Mouse (Mus musculus): ENCODE measurements around the gene 1700067K01Rik.
A peak's percentile ranks its signal among the peaks of the same experiment; 100 is the strongest.

1700067K01Rik gene

DNA sequence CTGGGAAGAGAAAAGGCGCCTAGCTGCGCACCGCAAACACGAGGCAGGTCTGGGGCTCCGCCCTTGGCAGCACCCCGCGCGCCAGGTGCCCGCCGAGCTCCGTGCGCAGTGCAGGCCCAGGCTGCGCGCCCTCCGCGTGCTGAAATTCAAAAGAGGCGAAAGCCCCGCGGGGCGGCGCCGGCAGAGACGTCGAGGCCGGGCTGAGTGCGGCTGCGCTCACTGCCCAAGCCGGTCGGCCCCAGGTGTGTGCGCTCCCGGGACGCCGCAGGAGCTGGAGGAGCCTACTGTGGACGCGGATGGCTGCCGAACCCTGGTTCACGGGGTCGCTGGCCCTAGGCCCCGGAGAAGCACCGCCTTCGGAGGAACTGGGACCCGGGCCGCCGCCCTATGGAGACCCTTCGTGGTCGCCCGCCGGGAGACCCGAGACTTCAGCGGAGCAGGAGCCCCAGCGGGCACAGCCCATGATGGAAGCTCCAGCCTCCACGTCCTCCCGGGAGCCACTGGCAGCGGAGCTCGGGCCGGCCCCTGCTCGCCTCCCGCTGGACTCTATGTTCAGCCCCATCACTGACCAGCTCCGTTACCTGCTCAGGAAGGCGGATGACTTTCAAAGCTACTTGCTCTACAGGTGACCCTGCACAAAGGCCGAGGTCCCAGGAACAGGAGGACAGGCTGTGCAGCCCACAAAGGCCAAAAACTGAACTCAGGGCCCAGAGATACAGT lies at the start of gene 1700067K01Rik:
Gene 1700067K01Rik, plus strand, starts transcription at position 222 of the 720 bp plus-strand sequence.
- no peak for DNase-seq (ENCODE audit: low spot score in 2 of 2)

DNA sequence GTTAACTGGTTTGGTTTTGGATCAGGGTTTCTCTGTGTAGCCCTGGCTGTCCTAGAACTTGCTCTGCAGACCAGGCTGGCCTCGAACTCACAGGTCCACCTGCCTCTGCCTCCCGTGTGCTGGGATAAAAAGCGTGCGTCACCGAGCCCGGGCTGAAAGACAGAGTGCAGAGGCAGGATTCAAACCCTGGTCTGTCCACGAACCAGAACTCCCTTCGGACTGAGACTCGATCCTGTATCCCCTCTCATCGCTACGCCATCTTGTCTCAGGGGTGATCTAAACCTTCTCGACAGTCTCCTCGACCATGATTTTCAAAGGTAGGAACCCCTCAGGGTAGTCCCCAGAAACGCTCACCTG lies 46.6 kb upstream of the 1700067K01Rik start:
- no peak for DNase-seq (ENCODE audit: low spot score in 2 of 2)

DNA sequence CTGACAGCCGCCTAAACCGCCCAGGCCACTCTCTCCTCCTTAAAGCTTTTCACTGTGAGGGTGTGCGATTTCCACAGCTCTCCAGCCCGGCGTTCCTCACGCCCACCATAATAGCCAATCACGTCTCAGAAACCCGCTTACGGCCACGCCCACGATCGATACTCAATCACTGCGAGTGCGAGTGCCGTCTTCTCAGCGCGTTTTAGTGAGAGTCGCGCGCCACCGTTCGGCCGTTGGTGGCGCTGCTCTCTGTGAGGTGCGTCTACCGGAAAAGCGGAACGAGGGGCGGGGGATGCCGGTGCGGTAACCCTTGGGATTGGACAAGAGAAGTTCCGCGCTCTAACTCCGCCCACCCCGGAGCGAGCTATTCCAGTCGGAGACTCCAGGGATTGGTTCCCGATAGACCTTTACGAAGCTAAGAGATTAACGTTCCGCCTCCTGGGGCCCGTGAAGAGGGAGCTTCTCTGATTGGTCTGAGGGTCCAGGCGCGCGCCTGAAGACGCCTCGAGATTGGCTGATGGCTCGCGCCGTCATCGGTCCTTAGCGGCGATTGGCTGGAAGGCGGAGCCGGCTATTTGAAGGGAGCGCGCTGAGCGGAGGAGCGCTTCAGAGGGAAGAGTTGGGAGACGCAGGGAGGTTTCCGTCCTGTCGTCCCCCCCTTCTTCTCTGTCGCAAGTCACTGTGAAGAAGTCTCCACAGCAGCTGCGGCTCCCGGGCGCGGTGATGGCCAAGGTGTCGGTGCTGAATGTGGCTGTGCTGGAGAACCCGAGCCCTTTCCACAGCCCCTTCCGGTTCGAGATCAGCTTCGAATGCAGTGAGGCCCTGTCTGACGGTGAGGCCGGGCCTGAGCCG lies 46.0 kb upstream of the 1700067K01Rik start, which contains the start of the genes Gm10644 and Asf1b:
Gene Gm10644, minus strand, starts transcription at position 100 of the 852 bp plus-strand sequence.
Gene Asf1b, plus strand, starts transcription at position 402 of the 852 bp plus-strand sequence.
- DNase-seq (ENCODE audit: low spot score in 2 of 2): peak; percentile 91 to 95

DNA sequence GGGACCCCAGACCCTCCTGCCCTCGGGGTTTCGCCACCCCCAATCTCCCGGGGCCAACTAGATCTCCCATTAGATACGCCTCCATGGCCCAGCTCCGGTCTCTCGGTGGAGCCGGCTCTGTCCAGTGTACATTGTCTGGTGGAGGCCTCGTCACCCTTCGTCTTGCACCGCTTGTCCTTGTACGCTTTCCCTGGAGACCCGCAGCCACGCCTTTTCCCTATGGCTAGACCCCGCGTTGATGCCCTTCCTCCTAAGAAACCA lies 45.4 kb upstream of the 1700067K01Rik start:
- DNase-seq (ENCODE audit: low spot score in 2 of 2): no peak

DNA sequence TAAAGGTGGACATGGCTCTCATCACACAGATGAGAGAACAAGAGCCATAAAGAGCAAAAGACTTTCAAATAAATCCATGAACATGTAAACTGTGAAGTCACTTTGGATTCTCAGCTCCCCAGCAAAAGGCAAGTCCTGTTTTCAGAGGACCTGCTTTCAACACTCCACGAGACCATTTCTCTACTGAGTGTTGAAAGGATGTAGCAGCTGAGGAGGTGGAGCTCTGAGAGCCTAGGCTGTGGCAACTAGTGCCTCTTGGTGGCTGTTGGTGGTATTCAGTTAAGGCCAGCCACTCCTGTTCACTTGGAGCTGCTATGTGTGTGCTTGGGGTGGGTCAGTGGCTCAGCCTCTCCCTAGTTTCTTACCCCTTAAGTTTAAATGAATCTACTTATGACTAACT lies 44.5 kb upstream of the 1700067K01Rik start:
- peak in 1 of 2 experiments; percentile 39 for DNase-seq (ENCODE audit: low spot score in 2 of 2)

DNA sequence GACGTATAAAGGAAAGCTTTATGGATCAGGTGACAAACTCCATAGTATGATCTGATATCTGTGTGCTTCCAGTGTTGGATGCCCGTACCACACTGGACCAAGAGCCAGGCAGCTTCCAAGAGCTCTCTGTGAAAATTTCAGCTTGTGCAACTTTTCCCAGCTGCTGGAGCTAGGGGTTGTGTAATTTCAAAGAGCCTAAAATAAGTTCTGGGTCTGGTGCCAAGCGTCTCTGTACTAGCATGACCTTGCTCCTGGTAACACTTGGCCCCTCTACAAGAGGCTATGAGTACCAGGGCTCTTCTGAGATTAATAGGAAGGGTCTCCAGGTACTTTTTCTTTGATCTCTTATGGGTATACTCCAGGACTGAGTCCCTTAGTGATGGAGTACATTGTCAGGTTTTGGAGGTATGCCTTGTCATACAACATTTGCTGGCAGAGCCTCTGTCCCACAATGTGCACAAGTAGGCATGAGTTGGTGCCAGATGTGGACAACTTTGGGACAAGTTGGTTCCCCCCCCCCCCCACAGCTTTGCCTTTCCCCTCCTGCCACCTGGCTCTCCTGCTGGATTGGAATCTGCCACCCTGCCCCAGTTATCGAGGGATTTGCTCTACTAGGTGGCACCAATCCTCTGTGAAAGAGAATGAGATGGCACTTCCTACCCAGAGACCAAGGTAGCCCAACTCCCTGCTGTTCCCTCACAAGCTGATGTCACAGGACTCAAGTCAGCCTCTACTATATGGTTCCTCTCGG lies 37.1 kb upstream of the 1700067K01Rik start:
- DNase-seq (ENCODE audit: low spot score in 2 of 2): no peak

DNA sequence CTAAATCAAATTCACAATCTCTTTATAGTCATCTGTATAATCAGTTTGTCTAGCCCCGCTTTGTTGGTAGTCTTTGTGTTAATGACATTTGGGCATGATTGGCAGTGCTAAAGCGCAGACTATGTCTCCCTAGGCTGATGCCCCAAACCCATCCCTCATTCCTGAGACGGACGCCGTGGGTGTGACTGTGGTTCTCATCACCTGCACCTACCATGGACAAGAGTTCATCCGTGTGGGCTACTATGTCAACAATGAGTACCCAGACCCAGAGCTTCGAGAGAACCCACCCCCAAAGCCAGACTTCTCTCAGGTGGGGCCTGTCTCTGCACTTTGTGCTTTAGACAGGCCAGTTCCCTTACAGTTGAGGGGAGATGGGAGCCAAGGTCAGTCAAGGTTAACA lies 33.6 kb upstream of the 1700067K01Rik start:
- no peak for DNase-seq (ENCODE audit: low spot score in 2 of 2)

DNA sequence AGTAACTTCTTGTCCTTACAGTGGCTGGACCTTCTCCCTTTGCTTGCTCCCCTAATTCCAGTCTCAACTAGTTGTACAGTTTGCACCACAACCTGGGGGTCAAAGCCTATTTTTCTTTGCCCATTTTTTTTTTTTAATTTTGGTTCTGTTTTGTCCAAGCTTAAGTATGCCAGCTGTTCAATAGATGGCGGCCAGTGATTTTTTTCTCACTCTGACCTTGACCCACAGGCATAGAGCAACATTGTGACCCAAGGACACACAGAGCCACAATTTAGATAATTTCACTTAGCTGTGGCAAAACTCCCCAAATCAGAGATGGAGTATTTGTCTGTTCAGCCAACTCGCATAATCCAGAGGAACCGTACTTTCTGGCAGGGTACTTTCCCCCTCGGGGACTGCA lies 30.2 kb upstream of the 1700067K01Rik start:
- DNase-seq (ENCODE audit: low spot score in 2 of 2): no peak

DNA sequence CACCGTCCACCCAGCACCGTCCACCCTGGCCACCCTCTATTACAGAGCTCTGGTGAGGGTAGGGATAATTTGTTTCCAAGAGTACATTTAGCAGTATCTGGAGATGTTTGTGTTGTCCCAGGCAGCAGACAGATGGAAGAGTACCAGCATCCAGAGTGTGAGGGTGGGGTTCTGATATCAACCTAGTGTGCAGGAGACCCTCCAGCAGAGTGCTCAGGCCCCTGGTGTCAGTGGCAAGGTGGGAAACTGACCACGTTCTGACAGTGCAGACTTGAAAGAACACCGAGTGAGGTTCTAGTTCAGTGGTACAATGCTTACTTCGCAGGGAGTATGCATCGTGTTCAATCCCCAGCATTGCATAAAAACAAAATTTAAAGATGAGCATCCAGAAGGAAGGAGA lies 29.6 kb upstream of the 1700067K01Rik start:
- DNase-seq (ENCODE audit: low spot score in 2 of 2): no peak

DNA sequence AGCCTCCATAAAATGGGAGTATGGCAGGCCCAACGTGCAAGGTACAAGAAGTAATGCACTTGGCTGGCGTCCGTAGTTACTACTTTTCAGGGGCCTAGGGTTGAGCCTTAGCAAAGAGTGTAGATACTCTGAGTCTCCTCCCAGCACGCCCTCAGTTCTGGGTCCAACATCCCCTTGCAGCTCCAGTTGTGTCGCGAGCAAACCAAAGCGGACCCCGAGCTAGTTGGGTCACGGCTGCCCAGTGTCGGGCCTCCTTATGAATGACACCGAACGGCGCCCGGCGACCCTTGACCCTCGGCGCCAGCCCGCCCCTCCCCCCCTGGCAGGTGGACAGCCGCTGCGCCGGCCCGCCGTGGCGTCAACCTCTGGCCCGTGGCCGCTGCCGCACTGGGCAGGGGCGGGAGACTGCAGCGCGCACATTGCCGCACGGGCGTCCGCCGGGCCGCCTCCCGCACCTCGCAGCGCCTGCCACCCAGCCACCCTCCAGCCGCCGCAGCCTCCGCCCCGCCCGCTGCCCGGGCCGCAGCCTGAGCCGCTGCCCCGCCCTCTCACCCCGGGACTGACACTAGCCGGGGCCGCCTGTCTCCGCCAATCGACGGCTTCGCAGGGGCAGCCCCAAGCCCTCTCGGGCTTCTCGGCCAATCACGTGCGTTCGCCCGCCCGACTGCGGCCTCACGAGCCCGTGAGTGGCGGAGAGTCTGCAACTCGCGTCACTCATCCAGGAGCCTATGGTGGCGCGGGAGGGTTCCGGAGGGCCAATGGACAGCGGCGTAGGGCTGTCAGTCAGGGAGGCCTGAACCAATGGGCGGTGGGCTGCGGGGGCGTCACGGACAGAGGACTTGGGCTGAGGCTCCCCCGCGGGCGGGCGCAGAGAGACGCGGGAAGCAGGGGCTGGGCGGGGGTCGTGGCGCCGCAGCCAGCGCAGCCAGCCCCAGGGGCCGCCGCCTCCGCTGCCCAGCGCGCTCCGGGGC lies 28.9 kb upstream of the 1700067K01Rik start, which contains the start of gene Prkaca:
Gene Prkaca, plus strand, starts transcription at position 844 of the 971 bp plus-strand sequence.
- peak; percentile 95 to 99 for DNase-seq (ENCODE audit: low spot score in 2 of 2)

DNA sequence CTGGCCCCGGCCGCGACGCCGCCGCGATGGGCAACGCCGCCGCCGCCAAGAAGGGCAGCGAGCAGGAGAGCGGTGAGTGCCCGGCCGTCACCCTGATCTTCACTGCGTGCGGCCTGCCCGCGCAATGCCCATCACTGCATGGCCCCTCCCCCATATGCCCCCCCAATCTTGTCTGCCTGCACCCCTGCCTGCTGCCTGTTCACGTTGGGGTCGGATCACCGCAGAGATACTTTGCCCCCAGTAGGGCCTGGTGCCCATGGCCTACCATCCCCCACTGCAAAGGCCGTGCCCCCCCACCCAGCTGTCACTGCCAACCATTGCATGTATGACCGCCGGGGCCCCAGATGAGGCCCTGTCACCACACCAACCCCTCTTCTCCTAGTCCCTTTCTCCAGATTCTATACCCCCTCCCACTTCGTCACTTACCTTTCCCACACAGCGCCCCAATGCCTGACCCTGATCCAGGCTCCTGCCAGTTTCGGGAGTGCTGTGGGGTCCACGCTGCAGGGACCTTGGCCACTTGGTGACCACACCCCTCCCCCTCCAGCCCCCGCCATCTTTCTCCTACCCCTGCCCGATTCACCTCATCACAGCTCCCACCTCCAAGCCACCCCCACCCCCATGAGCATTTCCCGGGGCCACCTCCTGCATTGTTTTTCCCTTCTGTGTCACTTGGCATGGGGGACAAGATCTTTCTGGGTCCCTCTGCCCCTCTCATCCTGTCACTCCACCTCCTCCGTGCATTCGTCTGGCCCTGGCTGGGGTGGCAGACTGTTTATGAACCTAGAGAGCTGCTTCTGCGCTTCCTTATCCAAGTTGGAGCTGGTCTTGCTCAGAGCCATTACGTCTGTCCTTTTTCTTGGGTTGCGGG lies 27.9 kb upstream of the 1700067K01Rik start:
- DNase-seq (ENCODE audit: low spot score in 2 of 2): peak; percentile 34 to 38

DNA sequence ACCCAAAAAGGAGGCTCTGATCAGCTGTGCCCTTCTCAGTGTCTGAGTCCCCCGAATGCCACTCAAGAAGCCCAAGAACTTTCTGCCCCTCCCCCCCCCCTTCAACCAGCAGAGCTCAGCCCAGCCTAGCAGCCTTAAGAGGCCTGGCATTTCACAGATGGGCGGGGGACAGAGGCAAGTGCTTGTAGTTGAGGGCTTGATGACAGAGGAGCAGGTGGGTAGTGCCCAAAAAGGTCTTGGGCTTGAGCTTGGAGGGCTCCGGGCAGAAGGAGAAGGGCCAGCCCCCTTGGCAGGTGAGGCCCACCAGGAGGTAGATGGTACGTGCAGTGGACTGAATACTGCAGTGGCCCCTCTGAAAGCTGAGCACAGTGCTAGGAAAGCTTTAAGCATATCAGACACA lies 26.8 kb upstream of the 1700067K01Rik start:
- DNase-seq (ENCODE audit: low spot score in 2 of 2): no peak

DNA sequence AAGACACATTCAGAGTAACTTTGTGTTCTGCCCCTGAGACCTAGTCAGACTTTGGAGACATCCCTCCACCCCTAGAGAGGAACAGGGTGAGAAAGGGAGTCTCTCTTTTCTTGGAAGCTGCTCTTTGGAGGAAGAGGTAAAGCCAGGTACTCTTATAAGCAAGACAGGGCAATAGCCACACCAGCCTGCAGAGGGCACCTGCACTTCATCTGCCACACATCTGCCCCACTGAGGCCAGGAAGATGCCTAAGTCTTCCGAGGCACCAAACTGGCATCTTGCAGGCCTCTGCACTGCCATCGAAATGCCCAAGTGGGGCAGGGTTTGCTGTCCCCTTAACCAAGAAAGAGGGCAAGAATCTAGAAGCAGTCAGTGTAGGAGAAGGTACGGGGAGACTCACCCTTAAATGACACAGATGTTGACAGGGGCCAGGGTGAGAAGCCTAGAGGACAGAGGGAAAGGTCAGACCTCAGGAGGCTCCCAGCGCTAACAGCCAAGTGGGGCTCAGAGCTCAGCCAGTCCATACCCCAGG lies 25.1 kb upstream of the 1700067K01Rik start:
- peak in 1 of 2 experiments; percentile 32 for DNase-seq (ENCODE audit: low spot score in 2 of 2)

DNA sequence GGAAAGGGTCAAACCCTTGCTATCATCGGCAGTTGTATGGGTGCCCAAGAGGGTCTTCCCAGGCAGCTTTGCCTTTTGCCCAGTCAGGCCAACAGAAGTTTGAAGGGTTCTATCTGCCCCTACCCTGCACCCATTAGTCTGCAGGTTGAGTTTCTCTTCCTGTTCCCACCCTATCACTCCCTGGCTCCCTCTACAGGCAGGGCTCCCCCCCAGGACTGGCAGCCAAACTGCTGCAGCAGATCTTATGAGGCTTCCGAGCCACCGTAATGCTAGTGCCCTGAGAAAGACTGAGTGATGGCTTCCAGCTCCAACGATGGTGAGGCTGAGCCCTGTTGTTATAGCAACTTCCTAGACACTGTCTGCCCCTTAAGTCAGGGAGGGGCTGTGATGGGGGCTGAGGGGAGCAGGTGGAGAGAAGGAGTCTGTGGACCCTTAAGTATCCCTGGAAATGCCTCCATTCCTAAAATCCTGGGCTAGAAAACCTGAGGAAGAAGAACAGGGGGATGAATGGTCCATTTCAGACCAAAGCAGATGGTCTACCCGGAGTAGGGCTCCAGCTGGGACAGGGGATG lies 24.4 kb upstream of the 1700067K01Rik start:
- no peak for DNase-seq (ENCODE audit: low spot score in 2 of 2)

DNA sequence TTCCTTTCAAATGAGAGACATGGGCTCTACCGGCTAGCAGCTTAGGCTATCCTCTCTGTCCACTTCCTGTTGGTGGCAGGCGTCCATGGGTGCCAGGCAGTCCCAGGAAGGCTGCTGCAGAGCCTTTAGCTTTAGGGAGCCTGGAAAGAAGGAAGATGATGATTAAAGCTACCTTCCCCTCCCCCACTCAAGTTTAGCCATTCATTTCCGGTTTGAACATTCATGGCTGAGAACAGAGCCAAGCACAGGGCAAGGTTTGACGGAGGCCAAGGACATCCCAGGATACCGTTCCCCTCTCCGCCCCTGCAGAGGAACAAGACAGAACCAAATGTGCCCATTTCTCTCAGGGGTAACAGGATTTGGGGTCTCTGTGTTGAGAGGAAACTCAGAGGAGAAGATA lies 23.7 kb upstream of the 1700067K01Rik start:
- DNase-seq (ENCODE audit: low spot score in 2 of 2): no peak

DNA sequence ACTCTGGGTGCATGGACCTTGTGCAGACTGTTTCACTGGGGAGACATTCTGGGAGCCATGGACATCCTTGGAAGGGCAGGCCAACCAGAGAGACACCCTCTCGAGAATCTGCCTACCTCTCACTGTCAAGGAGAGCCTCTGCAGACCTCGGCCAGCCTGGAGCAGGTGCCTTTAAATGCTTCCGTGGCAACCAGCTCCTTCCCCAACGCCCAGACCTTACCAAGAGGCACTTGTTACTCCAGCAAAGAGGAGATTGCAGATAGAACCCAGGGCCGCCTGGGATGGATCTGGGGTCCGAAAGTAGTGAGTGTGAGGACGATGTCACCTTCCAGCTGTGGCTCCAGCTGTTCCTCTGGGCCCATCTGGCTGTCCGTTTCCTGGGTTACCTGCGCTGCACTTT lies 23.1 kb upstream of the 1700067K01Rik start:
- no peak for DNase-seq (ENCODE audit: low spot score in 2 of 2)

DNA sequence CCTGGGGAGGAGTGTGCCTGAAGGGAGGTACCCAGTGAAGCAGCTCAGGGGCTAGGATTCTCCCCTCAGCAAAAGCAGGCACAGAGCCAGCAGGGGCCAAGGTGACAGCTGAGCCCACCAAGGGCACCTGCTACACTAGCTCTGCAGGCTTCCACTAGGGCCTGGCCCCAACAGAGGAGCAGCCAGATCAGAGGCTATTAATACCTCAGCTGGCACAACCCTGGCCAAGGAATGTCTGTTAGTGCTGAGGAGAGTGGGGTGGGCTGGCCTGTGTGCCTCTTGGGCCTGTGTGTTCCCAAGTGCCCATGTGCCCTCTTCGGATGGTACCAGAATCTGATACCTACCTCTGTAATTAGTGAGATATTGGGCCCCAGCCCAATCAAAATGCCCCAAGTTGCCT lies 21.1 kb upstream of the 1700067K01Rik start:
- DNase-seq (ENCODE audit: low spot score in 2 of 2): no peak

DNA sequence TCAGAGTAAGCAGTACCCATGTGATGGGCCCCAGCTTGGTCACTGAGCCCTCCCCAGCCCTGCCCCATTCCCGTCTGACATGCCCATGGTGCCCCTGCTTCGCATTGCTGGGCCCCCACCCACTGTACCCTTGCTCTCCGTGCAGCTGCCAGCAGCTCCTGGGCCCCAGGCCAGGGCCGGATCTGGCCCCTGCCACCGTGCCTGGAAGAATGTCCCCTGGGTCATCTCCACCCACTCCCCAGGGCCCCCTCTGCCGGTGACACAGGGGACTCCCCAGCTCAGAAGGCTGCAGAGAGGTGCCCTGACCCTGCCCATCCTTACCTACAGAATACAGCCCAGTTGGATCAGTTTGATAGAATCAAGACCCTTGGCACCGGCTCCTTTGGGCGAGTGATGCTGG lies 20.5 kb upstream of the 1700067K01Rik start:
- no peak for DNase-seq (ENCODE audit: low spot score in 2 of 2)

DNA sequence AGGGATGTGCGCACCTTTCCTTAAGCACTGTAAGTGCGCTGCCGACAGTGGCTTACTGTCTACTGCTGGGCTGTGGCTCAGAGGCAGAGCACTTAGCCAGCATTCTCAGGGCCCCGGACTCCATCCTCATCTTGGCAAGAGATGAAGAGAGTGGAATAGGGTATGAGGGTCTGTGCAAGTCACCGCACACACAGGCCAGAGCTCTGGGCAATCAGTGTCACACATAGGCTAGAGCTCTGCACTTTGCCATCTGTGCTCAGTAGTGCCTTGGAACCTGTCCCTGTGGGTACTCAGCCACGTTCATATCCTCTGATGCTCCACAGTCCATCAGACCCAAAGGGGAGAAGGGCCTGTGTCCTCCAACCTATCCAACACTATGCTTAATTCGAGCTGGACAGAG lies 19.8 kb upstream of the 1700067K01Rik start:
- no peak for DNase-seq (ENCODE audit: low spot score in 2 of 2)

DNA sequence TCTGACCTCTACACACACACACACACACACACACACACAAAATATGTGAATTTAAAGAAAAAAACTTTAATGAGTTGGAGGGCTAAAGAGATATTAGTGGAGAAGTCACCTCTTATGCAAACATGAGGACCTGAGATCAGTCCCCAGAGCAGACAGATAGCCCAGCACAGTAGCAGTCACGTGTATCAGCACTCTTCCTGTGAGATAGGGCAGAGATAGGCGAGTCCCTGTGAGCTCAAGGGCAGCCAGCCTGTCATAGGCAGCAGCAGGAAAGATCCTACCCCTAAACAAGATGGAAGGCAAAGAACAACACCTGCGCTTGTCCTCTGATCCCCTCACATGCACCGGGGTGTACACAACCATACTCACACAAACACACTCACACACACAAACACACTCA lies 18.9 kb upstream of the 1700067K01Rik start:
- no peak for DNase-seq (ENCODE audit: low spot score in 2 of 2)
